Mouse (Mus musculus): ENCODE data around the gene Sap25.
"Not testable (repeated sequence)": the region's sequence is repeated elsewhere in the genome, so short reads cannot be mapped to it uniquely, and the experiment has no call there.

Gene Sap25

GRCm38 (mm10) chr5:137641054-137641453, at the start of gene Sap25:
Gene Sap25 (plus strand): TSS chr5:137641334.
- ATAC-seq (ENCODE audit: low TSS enrichment), result no peak

DNA sequence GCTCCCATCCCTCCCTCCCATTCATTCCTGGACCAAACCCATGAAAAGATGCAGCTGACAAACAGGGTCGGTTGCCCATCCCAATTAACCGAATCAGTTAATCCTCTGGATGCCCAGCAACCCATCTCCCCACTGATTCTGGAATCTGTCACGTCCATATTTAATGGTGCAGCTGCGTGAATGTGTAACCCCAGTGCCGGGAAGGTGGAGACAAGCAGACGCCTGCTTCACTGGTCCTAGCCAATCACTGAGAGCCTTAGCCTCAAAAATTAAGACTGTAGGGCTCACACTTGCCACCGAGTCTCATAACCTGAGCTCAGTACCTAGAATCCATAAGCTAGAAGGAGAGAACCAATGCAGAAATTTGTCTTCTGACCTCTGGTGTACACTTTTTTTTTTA, 45.2 kb upstream of the Sap25 start:
- no peak for ATAC-seq (ENCODE audit: low TSS enrichment)

DNA sequence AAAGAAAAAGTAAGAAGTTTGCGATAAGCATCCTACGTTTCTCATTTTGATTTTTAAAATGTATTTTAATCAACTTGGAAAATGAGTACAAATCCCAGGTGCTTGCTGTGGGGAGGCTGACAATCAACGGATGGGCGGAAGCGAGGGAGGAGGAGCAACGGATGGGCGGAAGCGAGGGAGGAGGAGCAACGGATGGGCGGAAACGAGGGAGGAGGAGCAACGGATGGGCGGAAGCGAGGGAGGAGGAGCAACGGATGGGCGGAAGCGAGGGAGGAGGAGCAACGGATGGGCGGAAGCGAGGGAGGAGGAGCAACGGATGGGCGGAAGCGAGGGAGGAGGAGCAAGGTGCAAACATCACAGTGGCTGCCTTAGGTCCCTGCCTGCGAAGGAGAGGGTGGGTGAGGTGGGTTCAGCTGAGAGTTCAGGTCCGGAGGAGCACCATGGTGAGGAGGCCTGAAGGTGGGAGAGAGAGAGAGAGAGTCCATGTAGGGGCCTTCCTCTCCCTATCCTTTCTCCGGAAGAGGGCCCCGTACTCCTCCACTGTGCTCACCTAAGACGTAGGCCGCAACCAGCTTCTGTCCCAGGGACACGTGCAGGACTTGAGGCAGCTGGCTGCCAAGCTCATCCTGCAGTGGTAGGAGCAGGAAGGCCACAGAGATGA, 44.4 kb upstream of the Sap25 start:
- ATAC-seq (ENCODE audit: low TSS enrichment), result no peak

DNA sequence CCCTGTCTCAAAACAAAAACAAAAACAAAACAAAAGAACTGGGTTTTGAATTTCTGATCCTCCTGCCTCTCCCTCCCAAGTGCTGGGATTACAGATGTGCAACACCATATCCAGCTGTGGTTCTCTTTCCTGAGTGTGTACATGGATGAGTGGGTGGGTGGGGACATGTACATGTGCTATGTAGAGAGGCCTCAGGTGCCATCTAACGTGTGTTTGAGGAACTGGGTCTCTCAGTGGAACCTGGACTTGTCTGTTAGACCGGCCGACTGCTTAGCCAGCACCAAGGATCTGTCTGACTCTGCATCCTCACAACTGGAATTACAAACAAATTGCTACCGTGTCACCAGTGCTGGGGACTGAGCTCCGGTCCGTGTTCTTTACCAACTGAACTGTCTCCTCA, 43.5 kb upstream of the Sap25 start:
- ATAC-seq (ENCODE audit: low TSS enrichment), result no peak

- no peak for ATAC-seq (ENCODE audit: low TSS enrichment)
These were observed 42.9 kb upstream of the Sap25 start for GRCm38 (mm10) chr5:137598100-137598826.

DNA sequence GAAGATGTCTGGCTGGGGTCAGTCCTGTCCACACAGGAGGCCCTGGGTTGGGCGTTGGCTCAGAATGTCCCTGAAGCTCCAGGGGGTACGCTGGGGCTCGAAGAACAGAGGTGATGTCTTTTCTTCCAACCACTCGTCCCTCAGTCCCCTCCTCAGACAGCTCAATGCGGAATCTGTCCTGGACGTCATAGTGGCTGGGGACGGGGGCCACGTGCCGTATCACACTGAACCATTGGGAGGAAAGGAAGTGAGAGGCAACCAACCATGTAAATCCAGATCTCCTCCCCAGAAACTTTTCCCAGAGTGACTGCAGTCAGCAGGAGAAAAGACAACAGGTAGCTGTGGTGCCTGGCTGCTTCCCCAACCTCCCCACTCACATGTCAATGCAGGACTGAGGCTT, 41.5 kb upstream of the Sap25 start:
- no peak for ATAC-seq (ENCODE audit: low TSS enrichment)

GRCm38 (mm10) chr5:137600281-137600618, 40.9 kb upstream of the Sap25 start:
- no peak; the same call in 1 of the 2 replicates for ATAC-seq (ENCODE audit: low TSS enrichment)

DNA sequence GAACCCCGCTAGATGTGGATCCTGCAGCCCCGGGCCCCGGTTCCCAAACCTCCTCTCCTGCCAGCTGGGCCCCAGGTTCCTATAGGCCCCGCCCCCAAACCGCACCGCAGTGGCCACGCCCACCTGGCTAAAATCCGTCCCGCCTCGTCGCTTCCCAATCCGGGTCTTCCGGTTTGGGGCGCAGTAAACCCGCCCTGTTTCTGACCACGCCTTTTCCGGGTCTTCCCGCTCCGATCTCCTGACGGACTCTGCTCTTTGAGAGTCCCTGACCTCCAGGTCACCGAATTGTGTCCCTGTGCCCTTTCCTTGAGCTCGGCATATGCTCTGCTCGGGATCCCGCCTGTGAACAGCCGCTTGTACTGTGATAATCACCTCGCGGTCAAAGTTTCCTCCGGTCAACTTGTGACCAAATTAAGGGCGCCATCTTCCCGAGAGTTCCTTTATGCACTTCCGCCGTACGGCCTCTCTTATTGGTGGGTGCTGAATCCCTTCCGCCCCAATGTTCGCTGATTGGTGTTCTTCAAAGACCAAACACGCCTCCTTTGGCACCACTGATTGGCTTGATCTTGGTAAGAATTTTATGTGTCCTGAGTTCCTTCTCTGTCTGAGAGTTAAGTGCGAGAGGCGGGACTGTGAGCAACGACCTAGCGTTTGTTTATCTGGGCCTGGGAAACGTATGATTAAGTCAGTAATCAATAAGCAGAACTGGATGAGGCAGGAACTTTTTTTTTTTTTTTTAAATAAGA, 40.3 kb upstream of the Sap25 start, which contains the start of gene Mospd3:
Mospd3 (minus strand) TSS at position 440 of the 746 bp plus-strand sequence.
- peak; percentile 98 for ATAC-seq (ENCODE audit: low TSS enrichment)

- ATAC-seq (ENCODE audit: low TSS enrichment), result no peak
These were observed 39.8 kb upstream of the Sap25 start for GRCm38 (mm10) chr5:137601365-137601729.

DNA sequence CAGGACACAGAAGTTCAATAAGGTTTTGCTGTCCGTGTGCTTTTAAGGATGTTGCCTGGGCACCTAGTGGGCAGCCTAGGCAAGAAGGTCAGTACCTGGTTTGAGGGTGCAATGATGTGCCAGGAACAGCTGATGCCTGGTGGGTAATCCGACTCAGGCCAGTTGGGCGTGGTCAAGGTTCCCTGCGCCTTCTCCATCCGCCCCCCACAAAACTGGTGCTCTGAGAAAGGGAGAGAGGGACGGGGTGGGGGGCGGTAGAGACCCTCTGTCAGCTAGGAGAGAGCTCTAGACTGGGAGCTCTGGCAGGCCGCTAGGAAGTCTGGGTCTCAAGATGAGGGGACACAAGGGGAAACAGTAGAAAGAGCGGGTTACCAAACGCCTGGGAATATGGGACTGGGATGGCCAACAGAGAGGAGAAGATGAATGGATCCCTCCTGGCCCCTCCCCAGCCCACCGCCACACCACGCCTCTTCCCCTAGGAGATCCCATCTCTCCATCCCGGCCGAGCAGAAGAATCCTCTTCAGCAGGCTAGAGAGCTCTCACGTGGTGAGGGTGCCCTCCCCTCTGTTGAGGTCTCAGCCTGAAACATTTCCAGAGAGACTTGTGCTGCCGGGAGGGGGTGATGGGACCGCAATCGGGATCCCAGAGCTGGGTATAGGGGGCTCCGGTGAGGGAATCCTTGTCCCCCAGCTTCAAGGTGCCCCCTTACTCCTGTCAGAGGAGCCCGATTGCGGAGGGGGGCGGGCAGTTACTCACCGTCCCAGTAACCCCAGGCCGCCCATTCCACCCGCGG, 33.1 kb upstream of the Sap25 start:
- ATAC-seq (ENCODE audit: low TSS enrichment), result no peak

DNA sequence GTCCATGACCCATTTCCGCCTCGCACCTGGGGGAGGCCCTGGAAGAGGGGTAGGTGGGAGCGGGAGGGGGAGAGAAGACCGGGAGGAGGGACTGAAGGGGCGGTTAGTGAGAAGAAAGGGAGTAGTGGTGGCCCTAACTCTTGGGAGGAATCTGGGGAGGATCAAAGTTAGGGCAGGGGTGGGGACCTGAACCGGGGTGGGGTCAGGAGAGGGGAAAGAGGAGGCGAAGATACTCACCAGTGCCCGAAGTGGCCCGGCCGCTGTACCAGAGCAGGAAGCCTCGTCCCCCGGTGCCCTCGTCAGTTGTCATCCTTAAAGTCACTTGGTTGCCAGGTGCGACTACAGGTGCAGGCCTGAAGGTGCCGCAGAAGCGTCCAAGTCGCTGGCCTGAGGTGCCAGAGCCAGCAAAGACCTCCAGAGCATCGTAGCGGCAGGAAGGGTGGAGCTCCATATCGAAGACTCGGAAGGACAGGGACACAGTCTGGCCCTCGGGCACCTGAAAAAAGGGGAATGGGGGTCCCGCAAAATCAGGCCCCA, 32.4 kb upstream of the Sap25 start:
- no peak for ATAC-seq (ENCODE audit: low TSS enrichment)

GRCm38 (mm10) chr5:137609292-137609691, 31.8 kb upstream of the Sap25 start:
- ATAC-seq (ENCODE audit: low TSS enrichment), result no peak

- ATAC-seq (ENCODE audit: low TSS enrichment), result no peak
These were observed 31.1 kb upstream of the Sap25 start for GRCm38 (mm10) chr5:137610056-137610455.

DNA sequence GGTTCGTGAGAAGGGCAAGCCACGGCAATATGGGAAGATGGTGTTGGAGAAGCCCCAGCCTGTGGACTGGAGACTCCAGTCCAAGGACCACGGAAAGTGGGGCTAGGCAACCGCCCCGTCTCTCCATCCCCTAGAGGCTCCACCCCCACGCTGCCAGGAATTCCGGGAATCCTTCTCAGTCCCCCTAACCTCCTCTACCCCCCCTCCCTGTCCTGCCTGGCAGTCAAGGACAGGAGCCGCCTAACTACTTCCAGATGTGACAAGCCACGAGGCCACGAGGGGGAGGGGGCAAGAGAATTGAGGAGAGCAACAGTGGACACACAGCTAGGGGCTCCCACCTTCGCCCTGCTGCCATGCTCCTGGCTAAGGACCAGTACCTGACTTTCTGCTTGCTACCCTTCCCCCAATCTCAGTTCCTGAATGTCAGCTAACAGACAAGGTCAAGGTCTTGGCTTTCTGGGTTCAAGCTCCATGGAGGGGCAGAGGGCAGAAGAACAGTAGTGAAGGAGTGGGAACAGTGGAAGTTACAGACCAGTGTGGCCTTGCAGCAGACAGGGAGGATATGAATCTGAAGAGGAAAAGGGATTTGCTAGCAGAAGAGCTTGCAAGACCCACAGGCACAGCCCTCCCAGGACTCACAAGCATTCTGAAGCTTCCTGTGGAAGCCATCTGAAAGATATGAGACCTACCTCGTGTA, 30.4 kb upstream of the Sap25 start:
- ATAC-seq (ENCODE audit: low TSS enrichment), result no peak

DNA sequence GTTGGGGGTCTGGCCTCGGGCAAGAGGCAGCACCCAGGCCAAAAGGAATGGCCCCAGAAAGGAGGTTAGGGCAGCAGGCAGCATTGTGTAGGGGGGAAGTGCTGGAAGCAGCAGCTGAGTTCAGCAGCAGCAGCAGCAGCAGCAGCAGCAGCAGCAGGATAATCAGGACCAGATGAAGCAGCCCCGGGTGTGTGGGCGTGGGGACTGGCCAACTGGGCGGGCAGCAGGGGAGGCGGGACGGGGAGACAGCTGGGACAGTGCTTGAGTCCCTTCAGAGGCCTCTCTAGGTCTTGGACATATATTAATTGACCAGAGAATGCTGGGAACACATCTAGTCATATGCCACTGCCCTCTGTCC, 29.9 kb upstream of the Sap25 start:
- no peak for ATAC-seq (ENCODE audit: low TSS enrichment)

DNA sequence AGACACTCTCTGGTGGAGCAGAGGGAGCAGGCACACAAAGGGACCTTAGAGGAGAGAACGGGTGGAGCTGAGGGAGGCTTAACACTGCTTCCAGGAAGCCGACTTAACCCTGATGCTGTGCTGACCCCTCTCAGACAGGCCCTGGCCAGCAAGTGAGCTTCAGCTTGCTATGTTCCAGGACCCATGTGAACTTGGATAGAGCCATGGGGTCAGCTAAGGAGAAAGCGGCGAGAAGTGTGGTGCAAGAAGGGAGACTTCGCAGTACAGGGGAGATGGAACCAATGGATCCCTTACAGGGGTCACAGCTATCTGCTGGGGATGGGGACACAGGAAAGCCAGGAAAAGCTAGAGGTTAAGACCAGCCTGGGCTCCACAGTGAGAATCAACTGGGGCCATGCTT, 28.1 kb upstream of the Sap25 start:
- ATAC-seq (ENCODE audit: low TSS enrichment), result no peak

DNA sequence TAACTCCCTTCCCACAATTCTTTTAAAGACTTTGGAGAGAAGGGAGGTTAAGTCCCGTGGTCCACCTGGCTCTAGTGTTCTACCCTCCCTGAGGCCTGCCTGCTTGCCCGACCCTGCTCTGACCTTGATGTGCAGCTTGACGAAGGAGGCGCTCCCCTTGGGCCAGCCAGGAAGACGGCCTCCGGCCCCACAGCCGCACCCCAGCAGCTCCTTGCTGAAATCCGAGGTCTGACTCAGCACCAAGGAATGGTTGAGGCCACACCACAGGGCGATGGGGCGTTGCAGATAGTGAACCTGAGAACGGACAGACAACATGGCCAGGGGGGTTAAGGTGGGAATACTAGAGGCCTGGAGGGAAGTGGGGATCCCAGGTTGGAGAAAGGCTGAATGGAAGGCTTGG, 27.6 kb upstream of the Sap25 start, which contains the start of gene Pcolce:
Pcolce (minus strand) TSS at position 235 of the 400 bp plus-strand sequence.
- ATAC-seq (ENCODE audit: low TSS enrichment), result no peak

DNA sequence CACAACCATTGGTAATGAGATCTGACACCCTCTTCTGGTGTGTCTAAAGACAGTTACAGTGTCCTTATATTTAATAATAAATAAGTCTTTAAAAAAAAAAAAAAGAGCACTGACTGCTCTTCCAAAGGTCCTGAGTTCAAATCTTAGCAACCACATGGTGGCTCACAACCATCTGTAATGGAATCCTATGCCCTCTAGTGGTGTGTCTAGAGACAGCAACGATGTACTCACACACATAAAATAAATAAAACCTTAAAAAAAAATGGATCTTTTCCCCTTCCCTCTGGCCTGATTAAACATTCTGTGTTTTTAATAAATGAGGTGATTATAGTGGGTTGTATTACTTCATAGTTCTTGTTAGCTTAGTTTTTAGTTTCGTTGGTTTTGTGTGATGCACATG, 26.2 kb upstream of the Sap25 start:
- ATAC-seq (ENCODE audit: low TSS enrichment), result not testable (repeated sequence)

DNA sequence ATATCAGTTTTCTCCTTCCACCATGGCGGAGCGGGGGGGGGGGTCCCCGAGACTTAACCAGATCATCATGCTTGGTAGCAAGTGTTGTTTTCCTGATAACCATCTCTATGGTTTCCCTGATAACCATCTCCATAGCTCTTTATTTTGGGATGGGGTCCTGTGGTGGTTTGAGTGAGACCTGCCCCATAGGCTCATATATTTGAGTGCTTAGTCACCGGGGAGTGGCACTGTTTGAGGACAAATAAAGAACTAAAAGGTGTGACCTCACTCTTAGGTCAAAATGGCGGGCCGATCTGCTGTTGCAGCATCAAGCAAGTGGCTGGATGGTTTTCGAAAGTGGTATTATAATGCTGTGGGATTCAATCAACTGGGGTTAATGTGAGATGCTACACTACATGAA, 25.8 kb upstream of the Sap25 start:
- ATAC-seq (ENCODE audit: low TSS enrichment), result no peak

DNA sequence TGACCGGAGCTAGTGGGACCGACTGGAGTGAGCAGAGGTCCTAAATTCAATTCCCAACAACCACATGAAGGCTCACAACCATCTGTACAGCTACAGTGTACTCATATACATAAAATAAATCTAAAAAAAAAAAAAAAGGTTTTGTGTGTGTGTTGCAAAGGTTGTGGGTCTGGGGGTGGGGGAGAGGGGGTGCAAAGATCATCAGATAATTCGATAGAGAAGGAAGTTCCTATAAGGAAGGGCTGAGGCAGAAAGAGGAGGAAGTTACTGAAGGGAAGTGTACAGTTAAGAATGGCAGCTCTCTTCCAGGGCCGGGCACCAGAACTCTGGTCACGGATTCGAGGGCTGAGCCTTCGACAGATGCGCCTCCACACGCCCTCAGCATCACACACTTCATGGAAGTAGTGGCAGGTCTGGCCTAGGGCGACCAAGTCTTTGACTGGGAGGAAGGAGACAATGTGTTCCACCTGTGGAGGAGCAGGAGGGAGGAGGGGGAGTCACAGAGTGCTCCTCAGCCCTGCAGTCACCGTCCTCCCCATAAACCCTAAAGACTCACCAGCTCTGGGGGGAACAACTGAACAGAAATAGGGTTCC, 17.1 kb upstream of the Sap25 start:
- ATAC-seq (ENCODE audit: low TSS enrichment), result no peak

GRCm38 (mm10) chr5:137627991-137628390, 13.1 kb upstream of the Sap25 start:
- no peak for ATAC-seq (ENCODE audit: low TSS enrichment)
